Mouse (Mus musculus) gastrocnemius, adult 2 months (tissue): ENCODE results near the gene Rere. TPM values are rescaled to one million over a fixed set of nuclear protein-coding genes. Genes with fewer than 3 reads are reported as not detected.
A peak's percentile ranks its signal among the peaks of the same experiment; 100 is the strongest.

Source experiments
- DNase-seq: peaks from one replicate; pipeline ENCODE4 v3.0.0; 2022
- H3K27ac ChIP-seq: fragments of 200-600 bp; 2 replicates; pipeline ENCODE4 v1.8.1; 2022; ENCODE audit warnings: mild to moderate bottlenecking
- H3K4me3 ChIP-seq: fragments of 200-600 bp; 2 replicates; pipeline ENCODE4 v1.8.1; 2022; ENCODE audit warnings: mild to moderate bottlenecking, moderate library complexity
- CTCF ChIP-seq: fragments of 200-600 bp; IDR thresholded peaks from 2 replicates; pipeline ENCODE4 v1.8.1; 2022; ENCODE audit warnings: antibody characterized with exemption, mild to moderate bottlenecking, moderate library complexity
- intact Hi-C: fragments of 180-260 bp; cut with DNase I; formaldehyde crosslinking; loops from one replicate; pipeline ENCODE4 v1.15.1; 2025
- total RNA-seq, 2 experiments: library from RNA; stranded (reverse); gene quantifications; 2 replicates each; pipeline ENCODE4 v1.2.3; 2021

The Rere gene
- total RNA-seq, 2 experiments from 2014 or later: 71.3 to 95.7 TPM

DNA sequence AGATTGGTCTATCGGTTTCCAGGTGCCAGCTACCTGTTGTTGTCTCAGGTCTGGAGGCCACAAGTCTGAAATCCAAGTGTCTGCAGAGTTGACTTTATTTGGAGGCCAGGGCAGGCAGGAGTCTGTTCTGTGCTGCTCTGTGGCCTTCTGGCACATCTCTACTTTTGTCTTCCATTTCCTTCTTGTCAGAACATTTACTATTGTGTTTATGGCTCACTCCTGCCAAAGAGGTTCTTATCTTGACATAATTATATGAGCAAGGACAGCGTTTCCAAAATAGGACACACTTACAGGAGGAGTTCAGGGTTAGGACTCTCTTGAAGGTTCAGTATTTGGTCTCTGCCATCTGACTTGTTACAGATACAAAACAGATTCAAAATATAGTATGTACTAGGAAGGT, 30.0 kb downstream of the Rere start:
- no peak for DNase-seq
- no peak overlapping the region for H3K27ac ChIP-seq
- no peak for TF ChIP-seq CTCF
- H3K4me3 ChIP-seq: no peak overlapping the region
- intact Hi-C loops: no loop called here

- no peak overlapping the region for H3K27ac ChIP-seq
- DNase-seq: no peak
Measured at GRCm38 (mm10) chr4:150312646-150313045, 31.2 kb downstream of the Rere start.

GRCm38 (mm10) chr4:150315301-150315700, 33.9 kb downstream of the Rere start:
- H3K27ac ChIP-seq: no peak overlapping the region; the same call in 1 of the 2 replicates
- intact Hi-C loops: no loop called here
- peak; percentile 31 for DNase-seq
- TF ChIP-seq CTCF: no peak
- peak overlapping the region; percentile 56 for H3K4me3 ChIP-seq

More at GRCm38 (mm10) chr4:150312646-150313045, 31.2 kb downstream of the Rere start:
- intact Hi-C loops: no loop called here
- H3K4me3 ChIP-seq: no peak overlapping the region
- TF ChIP-seq CTCF: no peak

GRCm38 (mm10) chr4:150316546-150316945, 35.1 kb downstream of the Rere start:
- no peak for DNase-seq
- no peak overlapping the region for H3K4me3 ChIP-seq
- no peak overlapping the region for H3K27ac ChIP-seq
- intact Hi-C loops: no loop called here
- no peak for TF ChIP-seq CTCF

DNA sequence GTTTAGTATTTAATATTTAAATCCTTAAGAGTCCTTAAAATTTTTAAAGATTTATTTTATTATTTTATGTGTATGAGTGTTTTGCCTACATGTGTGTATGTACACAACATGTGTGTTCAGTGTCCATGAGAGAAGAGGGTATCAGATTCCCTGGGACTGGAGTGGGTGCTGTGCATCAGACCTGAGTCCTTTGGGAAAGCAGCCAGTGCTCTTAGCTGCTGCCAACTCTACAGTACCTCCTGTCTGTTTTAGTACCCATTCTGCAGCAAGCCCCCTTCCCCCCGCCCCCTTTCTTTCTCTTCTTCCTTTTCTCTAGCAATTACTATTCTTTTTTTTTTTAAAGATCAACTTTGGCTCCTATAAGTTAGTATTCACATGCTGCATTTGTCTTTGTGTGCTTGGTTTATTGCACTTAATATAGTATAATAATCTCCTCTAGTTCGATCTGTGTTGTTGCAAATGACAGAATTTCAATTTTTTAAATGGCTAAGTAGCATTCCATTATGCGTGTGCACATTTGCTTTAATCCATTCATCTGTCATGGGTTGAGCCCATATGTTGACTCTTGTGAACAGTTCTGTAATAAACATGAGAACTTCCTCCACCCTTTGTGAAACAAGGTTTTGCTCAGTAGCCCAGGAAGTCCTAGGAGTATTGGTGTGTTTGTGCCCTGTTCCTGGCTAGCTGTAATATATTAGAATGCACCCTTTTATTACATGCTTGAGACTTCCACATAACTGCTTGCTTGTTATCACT, 43.8 kb downstream of the Rere start:
- no peak for DNase-seq
- Histone ChIP-seq H3K4me3 (no peak overlapping the region), H3K27ac (no peak overlapping the region)
- no peak for TF ChIP-seq CTCF
- intact Hi-C loops: no loop called here

- Histone ChIP-seq H3K4me3 (no peak overlapping the region), H3K27ac (no peak overlapping the region)
- DNase-seq: no peak
- no peak for TF ChIP-seq CTCF
- intact Hi-C loops: no loop called here
Measured at GRCm38 (mm10) chr4:150326005-150326404, 44.6 kb downstream of the Rere start.

DNA sequence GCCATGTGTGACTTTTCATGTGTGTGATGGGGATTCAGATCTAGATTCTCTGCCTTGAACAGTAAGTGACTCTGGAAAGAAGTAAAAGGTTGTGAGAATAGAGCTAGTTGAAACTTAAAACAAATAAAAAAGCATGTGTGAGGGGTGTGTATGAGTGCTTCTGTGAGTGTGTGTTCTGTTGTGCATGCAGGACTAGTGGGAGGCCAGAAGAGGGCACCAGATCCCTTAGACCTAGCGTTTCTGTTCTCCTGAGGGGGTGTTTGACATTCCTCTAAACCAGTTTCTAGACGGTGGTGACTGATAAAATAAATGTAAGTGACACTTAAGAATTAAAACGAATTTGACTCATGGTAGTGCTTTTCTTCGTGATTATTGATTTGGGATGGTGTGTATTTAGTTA, 46.0 kb downstream of the Rere start:
- Histone ChIP-seq H3K4me3 (no peak overlapping the region), H3K27ac (no peak overlapping the region)
- no peak for DNase-seq
- intact Hi-C loops: no loop called here
- TF ChIP-seq CTCF: peak; percentile 5; the same call in 1 of the 2 replicates

- Histone ChIP-seq H3K27ac (no peak overlapping the region), H3K4me3 (no peak overlapping the region)
- DNase-seq: no peak
- no peak for TF ChIP-seq CTCF
- intact Hi-C loops: no loop called here
Measured at GRCm38 (mm10) chr4:150333927-150334682, 52.7 kb downstream of the Rere start.

DNA sequence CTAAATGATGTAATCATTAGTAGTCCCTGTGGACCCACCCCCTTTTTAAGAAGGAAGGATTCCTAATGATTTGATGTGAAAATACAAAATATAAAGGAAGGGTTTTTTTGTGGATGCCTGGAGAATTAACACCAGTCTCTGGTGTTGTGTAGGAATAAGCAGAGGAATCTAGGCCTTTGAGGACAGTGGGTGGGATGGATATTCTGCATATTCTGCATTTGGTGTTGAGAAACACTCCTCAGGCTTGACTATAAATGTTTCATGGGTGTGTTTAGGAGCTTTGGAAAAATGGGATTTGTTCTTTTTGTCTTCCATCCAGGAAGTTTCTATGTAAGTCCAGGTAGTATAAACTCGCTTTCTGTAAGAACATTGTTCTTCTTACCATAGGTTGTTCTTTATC, 55.8 kb downstream of the Rere start:
- intact Hi-C loops: loop anchor here (5.0 kb wide), 1 partner anchor 75 kb away; no protein-coding TSS in a partner anchor
- Histone ChIP-seq H3K27ac (no peak overlapping the region), H3K4me3 (no peak overlapping the region)
- TF ChIP-seq CTCF: no peak
- no peak for DNase-seq

- TF ChIP-seq CTCF: no peak
- peak; percentile 29 for DNase-seq
- Histone ChIP-seq H3K27ac (no peak overlapping the region), H3K4me3 (no peak overlapping the region)
- intact Hi-C loops: loop anchor here (5.0 kb wide), 1 partner anchor 77 kb away; no protein-coding TSS in a partner anchor
Measured at GRCm38 (mm10) chr4:150338906-150339650, 57.6 kb downstream of the Rere start.

DNA sequence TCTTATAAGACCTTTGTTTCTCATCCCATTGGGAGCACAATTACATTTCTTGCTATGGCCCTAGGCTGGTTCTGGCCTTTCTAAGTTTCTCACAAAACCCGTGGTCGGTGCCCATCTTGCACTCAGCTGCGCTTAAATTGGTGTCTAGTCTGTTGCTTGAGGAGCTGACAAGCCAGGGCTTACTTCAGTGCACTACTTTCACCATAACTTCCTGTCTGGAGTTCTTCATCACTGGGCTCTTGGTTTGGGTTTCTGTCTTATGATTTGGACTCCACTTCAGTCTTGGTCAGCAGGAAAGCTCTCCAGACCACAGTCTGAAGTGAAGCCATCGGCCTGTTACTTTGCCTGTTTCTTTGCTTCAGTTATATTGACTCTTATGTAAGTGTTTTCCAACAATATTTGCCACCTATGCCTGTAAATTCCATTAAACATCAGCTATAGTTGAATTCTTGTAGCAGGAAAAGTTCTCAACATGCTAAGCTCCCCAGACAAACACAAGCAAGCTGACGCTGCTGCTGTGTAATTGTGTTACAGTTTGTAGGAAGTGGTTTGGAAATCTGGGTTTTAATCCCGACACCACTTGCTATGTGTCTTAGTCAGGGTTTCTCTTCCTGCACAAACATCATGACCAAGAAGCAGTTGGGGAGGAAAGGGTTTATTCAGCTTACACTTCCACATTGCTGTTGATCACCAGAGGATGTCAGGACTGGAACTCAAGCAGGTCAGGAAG, 59.5 kb downstream of the Rere start:
- TF ChIP-seq CTCF: no peak
- Histone ChIP-seq H3K27ac (no peak overlapping the region), H3K4me3 (no peak overlapping the region)
- intact Hi-C loops: no loop called here
- DNase-seq: no peak

- intact Hi-C loops: no loop called here
- Histone ChIP-seq H3K27ac (no peak overlapping the region), H3K4me3 (no peak overlapping the region)
- no peak for TF ChIP-seq CTCF
- no peak for DNase-seq
Measured at GRCm38 (mm10) chr4:150344526-150344925, 63.1 kb downstream of the Rere start.
